Mouse (Mus musculus): Measurements from ENCODE around the gene Olfr1098. TPM values are rescaled to one million over a fixed set of nuclear protein-coding genes. Genes with fewer than 3 reads are reported as not detected.

Olfr1098 gene
- total and polyA plus RNA-seq, 3 experiments, result not detected

GRCm38 (mm10) chr2:86905647-86906046, 18.7 kb downstream of the Olfr1098 start:
- H3K27ac ChIP-seq (ENCODE audit: insufficient read depth, low read depth), result no peak overlapping the region
- H3K9me3 ChIP-seq (replicated peaks; ENCODE audit: low read length), result peaks cover 15% of the 10 kb centered on the region
- H3K4me1 ChIP-seq (ENCODE audit: control insufficient read depth in 1 of 2, insufficient read depth in 2 of 2), result no peaks in the 10 kb centered on the region
- no peaks in the 10 kb centered on the region for H3K27me3 ChIP-seq (replicated peaks)
- H3K4me3 ChIP-seq (replicated peaks in 1 of 3; ENCODE audit: low read depth in 2 of 3, low read length in 2 of 3, poor library complexity in 1 of 3), result no peak overlapping the region
- no peak overlapping the region for H3K9ac ChIP-seq (ENCODE audit: insufficient read depth, low read depth)
- H3K79me2 ChIP-seq (replicated peaks; ENCODE audit: control insufficient read depth, extremely low read depth, insufficient read depth, poor library complexity, severe bottlenecking), result no peaks in the 10 kb centered on the region
- dilution Hi-C loops (cut with MboI; ENCODE audit: extremely low pct_ligation_motif_present, extremely low pct_unique_long_range_greater_than_20kb, low sequenced_read_pairs) (no loop called here), in situ Hi-C loops (cut with MboI; ENCODE audit: low pct_ligation_motif_present, low pct_unique_long_range_greater_than_20kb, low sequenced_read_pairs) (no loop called here)
- DNase-seq (ENCODE audit: extremely low read depth), result no peak
- no peaks in the 10 kb centered on the region for H3K36me3 ChIP-seq (replicated peaks in 1 of 2; ENCODE audit: control insufficient read depth in 1 of 2, insufficient read depth in 1 of 2, low read length in 1 of 2)
- H3K4me2 ChIP-seq (ENCODE audit: insufficient read depth, low read depth, poor library complexity, severe bottlenecking), result no peak overlapping the region
- TF ChIP-seq BHLHE40 (IDR thresholded peaks at IDR 0.05; ENCODE audit: low read depth, low read length), result no peak
- no peak for TF ChIP-seq ZNF384 (IDR thresholded peaks at IDR 0.05; ENCODE audit: low read depth, low read length)
- no peak for TF ChIP-seq TBP (conservative IDR thresholded peaks at IDR 0.05; ENCODE audit: low read depth, low read length)
- no peak for TF ChIP-seq EP300 (IDR thresholded peaks at IDR 0.05; ENCODE audit: low read length)

DNA sequence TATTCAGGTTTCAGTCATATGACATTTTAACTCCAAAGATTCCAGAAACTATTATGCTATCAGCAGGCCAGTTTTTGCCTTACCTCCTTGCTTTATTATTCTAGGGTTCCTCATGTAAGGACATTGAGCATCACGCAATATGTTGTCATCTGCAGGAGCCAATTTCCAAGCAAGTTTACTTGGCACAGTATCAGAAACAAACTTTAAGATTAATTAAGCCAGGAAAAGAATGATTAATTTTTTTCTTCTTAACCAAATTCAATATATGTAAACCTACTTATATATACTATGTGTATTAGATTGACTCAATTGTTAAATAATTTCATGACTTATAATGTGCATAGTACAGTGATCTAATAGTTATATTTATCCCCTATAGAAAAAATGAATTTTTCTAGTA, 32.2 kb downstream of the Olfr1098 start, which contains the start of gene Olfr1097:
TSS of gene Olfr1097 (minus strand) at position 101 of the 400 bp plus-strand sequence.
- in situ Hi-C loops (cut with MboI; ENCODE audit: low pct_ligation_motif_present, low pct_unique_long_range_greater_than_20kb, low sequenced_read_pairs), result no loop called here
- no peaks in the 10 kb centered on the region for H3K4me1 ChIP-seq (ENCODE audit: control insufficient read depth in 1 of 2, insufficient read depth in 2 of 2)
- H3K36me3 ChIP-seq (replicated peaks in 1 of 2; ENCODE audit: control insufficient read depth in 1 of 2, insufficient read depth in 1 of 2, low read length in 1 of 2), result no peaks in the 10 kb centered on the region
- DNase-seq (ENCODE audit: extremely low read depth), result no peak
- no peaks in the 10 kb centered on the region for H3K27me3 ChIP-seq (replicated peaks)
- no peak within 1 kb of the TSS for H3K27ac ChIP-seq (ENCODE audit: insufficient read depth, low read depth)
- no peak for TF ChIP-seq USF2 (conservative IDR thresholded peaks at IDR 0.05; ENCODE audit: low read depth, low read length)
- no peak for TF ChIP-seq CHD1 (IDR thresholded peaks at IDR 0.05; ENCODE audit: low read depth, low read length)
- TF ChIP-seq MEF2A (IDR thresholded peaks at IDR 0.05; ENCODE audit: borderline replicate concordance, low read depth, low read length), result no peak
- no peak for TF ChIP-seq ZMIZ1 (IDR thresholded peaks at IDR 0.05; ENCODE audit: low read depth, low read length)
- no peak for TF ChIP-seq NRF1 (IDR thresholded peaks at IDR 0.05; ENCODE audit: low read depth, low read length)
- TF ChIP-seq JUND (conservative IDR thresholded peaks at IDR 0.05; ENCODE audit: low read depth, low read length), result no peak
- TF ChIP-seq PAX5 (IDR thresholded peaks at IDR 0.05; ENCODE audit: low read length), result no peak
- no peak for TF ChIP-seq RCOR1 (conservative IDR thresholded peaks at IDR 0.05; ENCODE audit: low read depth, low read length)
- TF ChIP-seq IRF4 (IDR thresholded peaks at IDR 0.05; ENCODE audit: low read depth, low read length), result no peak
- no peak for TF ChIP-seq UBTF (IDR thresholded peaks at IDR 0.05; ENCODE audit: low read depth, low read length)
- no peak for TF ChIP-seq MYC (IDR thresholded peaks at IDR 0.05; ENCODE audit: low read depth, low read length)
- TF ChIP-seq GABPA (IDR thresholded peaks at IDR 0.05; ENCODE audit: insufficient replicate concordance, low read depth, low read length), result no peak
- TF ChIP-seq POLR2A (IDR thresholded peaks at IDR 0.05; ENCODE audit: low read depth, low read length), result no peak
- no peak for TF ChIP-seq TBP (conservative IDR thresholded peaks at IDR 0.05; ENCODE audit: low read depth, low read length)
- H3K9ac ChIP-seq (ENCODE audit: insufficient read depth, low read depth), result no peak within 1 kb of the TSS
- H3K9me3 ChIP-seq (replicated peaks; ENCODE audit: low read length), result peaks cover 8% of the 10 kb centered on the region
- no peak within 1 kb of the TSS for H3K4me3 ChIP-seq (replicated peaks in 1 of 3; ENCODE audit: low read depth in 2 of 3, low read length in 2 of 3, poor library complexity in 1 of 3)
- dilution Hi-C loops (cut with MboI; ENCODE audit: extremely low pct_ligation_motif_present, extremely low pct_unique_long_range_greater_than_20kb, low sequenced_read_pairs), result no loop called here
- no peak within 1 kb of the TSS for H3K4me2 ChIP-seq (ENCODE audit: insufficient read depth, low read depth, poor library complexity, severe bottlenecking)
- no peaks in the 10 kb centered on the region for H3K79me2 ChIP-seq (replicated peaks; ENCODE audit: control insufficient read depth, extremely low read depth, insufficient read depth, poor library complexity, severe bottlenecking)
